Mouse (Mus musculus): ENCODE data around the gene Atg14.
"Not testable (repeated sequence)": the region's sequence is repeated elsewhere in the genome, so short reads cannot be mapped to it uniquely, and the experiment has no call there.

Atg14 gene

GRCm38 (mm10) chr14:47544286-47544685, 26.2 kb downstream of the Atg14 start:
- no peak for DNase-seq (ENCODE audit: low spot score)

- DNase-seq (ENCODE audit: low spot score) = no peak
These were observed 28.2 kb downstream of the Atg14 start for GRCm38 (mm10) chr14:47542283-47542682.

GRCm38 (mm10) chr14:47541325-47541948, 29.0 kb downstream of the Atg14 start:
- DNase-seq (ENCODE audit: low spot score) = no peak

- DNase-seq (ENCODE audit: low spot score) = no peak
These were observed 35.4 kb downstream of the Atg14 start for GRCm38 (mm10) chr14:47535096-47535495.

GRCm38 (mm10) chr14:47534176-47534525, 36.3 kb downstream of the Atg14 start:
- DNase-seq (ENCODE audit: low spot score) = no peak

GRCm38 (mm10) chr14:47533365-47534175, 36.9 kb downstream of the Atg14 start:
- DNase-seq (ENCODE audit: low spot score) = peak; percentile 80

- no peak for DNase-seq (ENCODE audit: low spot score)
These were observed 38.0 kb downstream of the Atg14 start for GRCm38 (mm10) chr14:47532496-47532895.

GRCm38 (mm10) chr14:47529592-47529991, 40.9 kb downstream of the Atg14 start:
- DNase-seq (ENCODE audit: low spot score) = not testable (repeated sequence)

- peak; percentile 73 for DNase-seq (ENCODE audit: low spot score)
These were observed 41.4 kb downstream of the Atg14 start for GRCm38 (mm10) chr14:47529019-47529418.

- no peak for DNase-seq (ENCODE audit: low spot score)
These were observed 42.2 kb downstream of the Atg14 start for GRCm38 (mm10) chr14:47528293-47528692.

GRCm38 (mm10) chr14:47527833-47528232, 42.6 kb downstream of the Atg14 start:
- no peak for DNase-seq (ENCODE audit: low spot score)

GRCm38 (mm10) chr14:47525861-47526260, 44.6 kb downstream of the Atg14 start:
- no peak for DNase-seq (ENCODE audit: low spot score)

GRCm38 (mm10) chr14:47525374-47525773, 45.1 kb downstream of the Atg14 start:
- DNase-seq (ENCODE audit: low spot score) = no peak

- no peak for DNase-seq (ENCODE audit: low spot score)
These were observed 48.1 kb downstream of the Atg14 start for GRCm38 (mm10) chr14:47522301-47522700.

- DNase-seq (ENCODE audit: low spot score) = no peak
These were observed 48.8 kb downstream of the Atg14 start for GRCm38 (mm10) chr14:47521609-47522008.

GRCm38 (mm10) chr14:47520751-47521449, 49.5 kb downstream of the Atg14 start:
- DNase-seq (ENCODE audit: low spot score) = no peak

- DNase-seq (ENCODE audit: low spot score) = peak; percentile 56
These were observed 51.8 kb downstream of the Atg14 start for GRCm38 (mm10) chr14:47518619-47519018.

GRCm38 (mm10) chr14:47516755-47517154, 53.7 kb downstream of the Atg14 start:
- no peak for DNase-seq (ENCODE audit: low spot score)

GRCm38 (mm10) chr14:47515636-47516035, 54.8 kb downstream of the Atg14 start:
- no peak for DNase-seq (ENCODE audit: low spot score)

GRCm38 (mm10) chr14:47514816-47515453, 55.5 kb downstream of the Atg14 start:
- no peak for DNase-seq (ENCODE audit: low spot score)

- DNase-seq (ENCODE audit: low spot score) = no peak
These were observed 56.8 kb downstream of the Atg14 start for GRCm38 (mm10) chr14:47513606-47514005.

GRCm38 (mm10) chr14:47510244-47510643, 60.2 kb downstream of the Atg14 start:
- no peak for DNase-seq (ENCODE audit: low spot score)

Measured in MN1 (cell line).